Mouse (Mus musculus) embryo, embryonic 9.5 days (tissue): Measurements from ENCODE around the gene Dram1.

Source experiments
- DNase-seq: peaks from one replicate; pipeline ENCODE4 v3.0.0-alpha.2; 2017; ENCODE audit errors: extremely low spot score

Gene Dram1

GRCm38 (mm10) chr10:88287261-88287660 is 91.6 kb downstream of the Dram1 start:
- no peak for DNase-seq

GRCm38 (mm10) chr10:88284343-88284990 is 94.4 kb downstream of the Dram1 start:
- no peak for DNase-seq

GRCm38 (mm10) chr10:88281699-88282098 is 97.2 kb downstream of the Dram1 start:
- DNase-seq: no peak

- DNase-seq: no peak
Observed at GRCm38 (mm10) chr10:88274045-88274444, 104.8 kb downstream of the Dram1 start.
